Comparison of ENCODE assay signal across 16 mouse cellular contexts in genomic region chr11:33142801-33143200, GRCm38 (mm10). TPM values are rescaled to one million over a fixed set of nuclear protein-coding genes. Genes with fewer than 3 reads are reported as not detected.
DNase-seq lines count a peak whose midpoint lies in the region; ATAC-seq and TF ChIP-seq lines count a peak whose summit lies in the region.
"Had no signal": no experiment of that assay in that cellular context is flagged by ENCODE, and none has a peak within 500 bp of the region (broad histone marks: within the 10 kb centered on the region; RNA-seq: fewer than 3 reads in every experiment).

No protein-coding gene starts in this region.

- H3K4me1 ChIP-seq in brown adipose tissue, adult 24 weeks (ENCODE audit: control insufficient read depth, insufficient read depth, insufficient read length, low read length): peaks cover 4% of the 10 kb centered on the region; the same call in 1 of the 2 replicates
- H3K4me1 ChIP-seq in lung, embryonic 14.5 days (ENCODE audit: insufficient read depth): peaks cover 27% of the 10 kb centered on the region

- no peak overlapping the region for H3K4me2 ChIP-seq in lung, embryonic 14.5 days
- H3K4me2 ChIP-seq: hindbrain, embryonic 14.5 days; liver, embryonic 15.5 days had no signal

- H3K9ac ChIP-seq in lung, embryonic 14.5 days: no peak overlapping the region
- H3K9ac ChIP-seq: hindbrain, embryonic 14.5 days; liver, embryonic 15.5 days had no signal

- H3K9me3 ChIP-seq in lung, embryonic 14.5 days (ENCODE audit: low read depth, low read length): no peaks in the 10 kb centered on the region
- H3K9me3 ChIP-seq: liver, embryonic 15.5 days had no signal

- TF ChIP-seq CTCF in lung, embryonic 14.5 days (IDR thresholded peaks at IDR 0.05; ENCODE audit: low read depth): no peak

- peaks cover 30% of the 10 kb centered on the region for H3K27me3 ChIP-seq in lung, embryonic 14.5 days (ENCODE audit: insufficient read depth, low read length)

- 0 out of 2 replicates have a peak, but pooled peaks have one; percentile 5 for ATAC-seq in lung, embryonic 14.5 days (ENCODE audit: insufficient read depth)

- H3K36me3 ChIP-seq in lung, embryonic 14.5 days (ENCODE audit: insufficient read depth): no peaks in the 10 kb centered on the region
- H3K36me3 ChIP-seq: G1E; liver, embryonic 15.5 days had no signal

- no peak overlapping the region for H3K4me3 ChIP-seq in brown adipose tissue, adult 24 weeks (ENCODE audit: insufficient read depth, low read depth, low read length)
- no peak overlapping the region for H3K4me3 ChIP-seq in lung, embryonic 14.5 days (ENCODE audit: low read depth, low read length)
- H3K4me3 ChIP-seq: liver, embryonic 15.5 days had no signal

- intact Hi-C loops in heart, postnatal 25 days (cut with DNase I): no loop called here

- 52% methylated on average over 1 of the region's 1 CpGs for WGBS in lung, embryonic 14.5 days

- H3K27ac ChIP-seq in brown adipose tissue, adult 24 weeks (replicated peaks; ENCODE audit: low read depth, low read length): peak overlapping the region; percentile 37; the same call in 1 of the 2 replicates
- peak overlapping the region; percentile 3; the same call in 1 of the 2 replicates for H3K27ac ChIP-seq in lung, embryonic 14.5 days (ENCODE audit: low read depth)
- H3K27ac ChIP-seq: hindbrain, embryonic 14.5 days; liver, embryonic 15.5 days had no signal

- peak; percentile 88 for DNase-seq in heart, adult 11 months
- DNase-seq in heart, postnatal 25 days (ENCODE audit: low spot score): no peak
- peak; percentile 53 for DNase-seq in 3T3-L1 (ENCODE audit: low read depth, low spot score)
- DNase-seq in lung, embryonic 14.5 days: peak; percentile 36
- DNase-seq in cerebellum, adult 18-20 months: no peak
- DNase-seq in kidney, postnatal 36 days: no peak
- DNase-seq in spleen, postnatal 4 days (ENCODE audit: low spot score in 2 of 2): no peak
- DNase-seq: B cell, adult 2 months; cerebellum, adult 8-10 months; kidney, adult 2 months; left cerebral cortex, postnatal 4 days; right cerebral cortex, postnatal 4 days had no signal

RNA-seq across cellular contexts. Expression of gene Fgf18, which starts 4.4 kb away (rescaled TPM):
- total RNA-seq in heart, postnatal 25 days (2021): 1 to 10 TPM; 5.1 to 6.0 TPM
- 2.1 TPM in 1 of 2 replicates, not detected in the other for polyA plus RNA-seq in brown adipose tissue, adult 24 weeks (2012; ENCODE audit: insufficient read depth, insufficient read length, missing spikeins)
- 10.8 and 10.9 TPM in 2 replicates for polyA plus RNA-seq in lung, embryonic 14.5 days (2014; fragmentation: Nextera tagmentation; extraction: Ambion mirVana)
- total RNA-seq: G1E had no signal
- polyA plus RNA-seq: G1E had no signal

RNA-seq across cellular contexts. Expression of gene Npm1, which starts 20.2 kb away (rescaled TPM):
- 100 to 1,000 TPM; 138 to 153 TPM for total RNA-seq in heart, postnatal 25 days (2021)
- polyA plus RNA-seq in brown adipose tissue, adult 24 weeks (2012; ENCODE audit: insufficient read depth, insufficient read length, missing spikeins): 195 and 214 TPM in 2 replicates
- polyA plus RNA-seq in lung, embryonic 14.5 days (2014; fragmentation: Nextera tagmentation; extraction: Ambion mirVana): 1,275 and 1,313 TPM in 2 replicates

Comparison
In these comparisons a context has a peak if more than half of its experiments do, and no peak if none do; other contexts are left out.
1. DNase-seq: peak in heart, adult 11 months (single experiment), 3T3-L1 (single experiment) and lung, embryonic 14.5 days (single experiment); none in heart, postnatal 25 days (single experiment), cerebellum, adult 18-20 months (0 of 2), kidney, postnatal 36 days (0 of 2) and spleen, postnatal 4 days (0 of 2).